Mouse (Mus musculus) neural tube, embryonic 14.5 days (tissue): ENCODE measurements at regions not wholly inside any gene's neighbourhood (a gene's known extent, or its start where the extent isn't known, plus 50 kb on each side); places are given as distances from the start of the nearest gene placed in this dataset.

ENCODE experiments used
- ATAC-seq: fragments of 200-750 bp; cut with Nextera tagmentation; 2 replicates; pipeline ENCODE4 v1.8.0; 2017; ENCODE audit warnings: low read depth, mild to moderate bottlenecking, moderate TSS enrichment, moderate library complexity
- H3K27ac ChIP-seq: fragments of 300-500 bp; sonication (generic); 2 replicates; pipeline ENCODE4 v1.5.1; 2014; ENCODE audit warnings: low read depth, mild to moderate bottlenecking, control low read depth, low read length, moderate library complexity, mixed read lengths
- H3K27me3 ChIP-seq: fragments of 300-500 bp; sonication (generic); 2 replicates; pipeline ENCODE4 v1.6.1; 2014; ENCODE audit warnings: low read length; ENCODE audit not compliant: control insufficient read depth, insufficient read depth
- H3K36me3 ChIP-seq: fragments of 300-500 bp; sonication (generic); 2 replicates; pipeline ENCODE4 v1.6.1; 2014; ENCODE audit warnings: low read length, mixed read lengths; ENCODE audit not compliant: control insufficient read depth, insufficient read depth
- H3K4me1 ChIP-seq: fragments of 300-500 bp; sonication (generic); 2 replicates; pipeline ENCODE4 v1.6.1; 2014; ENCODE audit warnings: low read length; ENCODE audit not compliant: control insufficient read depth, insufficient read depth
- H3K4me2 ChIP-seq: fragments of 300-500 bp; sonication (generic); 2 replicates; pipeline ENCODE4 v1.6.1; 2014; ENCODE audit warnings: mild to moderate bottlenecking, low read depth, low read length, control low read depth
- H3K4me3 ChIP-seq: fragments of 300-500 bp; sonication (generic); 2 replicates; pipeline ENCODE4 v1.5.1; 2014; ENCODE audit warnings: low read depth, low read length, control low read depth, mixed read lengths
- H3K9ac ChIP-seq: fragments of 300-500 bp; sonication (generic); replicated peaks from 2 replicates; pipeline ENCODE4 v1.6.1; 2014; ENCODE audit warnings: low read depth, mild to moderate bottlenecking, control low read depth, low read length, mixed read lengths
- H3K9me3 ChIP-seq: fragments of 300-500 bp; sonication (generic); 2 replicates; pipeline ENCODE4 v1.6.1; 2016; ENCODE audit warnings: low read length; ENCODE audit not compliant: control insufficient read depth
- WGBS: fragments of 180-500 bp; shearing (Covaris S2); extraction: QIAGEN DNeasy Blood & Tissue Kit; methylation state at CpG from one replicate; pipeline ENCODE4 v1.1.7; 2014; 5-methylcytosine and 5-hydroxymethylcytosine counted together

DNA sequence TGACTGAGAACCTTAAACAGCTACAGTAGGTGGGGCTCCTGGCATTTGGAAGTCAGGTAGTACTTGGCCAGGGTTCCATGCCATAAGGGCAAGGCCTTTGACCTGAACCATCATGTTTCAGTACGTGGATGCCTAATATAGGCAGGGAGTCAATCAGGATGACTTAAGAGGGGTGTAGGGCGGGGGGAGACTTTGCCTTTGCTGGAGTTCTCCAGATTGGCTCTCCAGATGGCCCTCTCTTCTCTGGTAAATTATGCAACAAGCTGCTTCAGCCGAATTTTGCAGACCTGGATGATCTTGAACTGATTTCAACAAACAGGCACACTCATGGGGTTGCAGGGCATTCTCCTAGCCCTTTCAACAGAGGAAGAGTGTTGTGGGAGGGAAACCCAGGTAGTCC lies 633.7 kb downstream of the Inhba start:
- H3K9ac ChIP-seq: no peak overlapping the region
- WGBS: 61% methylated on average over 3 of the region's 3 CpGs
- no peak overlapping the region for H3K4me3 ChIP-seq
- H3K27ac ChIP-seq: no peak overlapping the region
- no peak overlapping the region for H3K4me2 ChIP-seq
- H3K36me3 ChIP-seq: no peaks in the 10 kb centered on the region
- H3K4me1 ChIP-seq: no peaks in the 10 kb centered on the region
- H3K27me3 ChIP-seq: no peaks in the 10 kb centered on the region
- no peaks in the 10 kb centered on the region for H3K9me3 ChIP-seq
- no peak for ATAC-seq

- no peak overlapping the region for H3K4me2 ChIP-seq
- no peaks in the 10 kb centered on the region for H3K4me1 ChIP-seq
- no peak for ATAC-seq
- H3K36me3 ChIP-seq: no peaks in the 10 kb centered on the region
- H3K9me3 ChIP-seq: no peaks in the 10 kb centered on the region
- no peak overlapping the region for H3K4me3 ChIP-seq
- no peaks in the 10 kb centered on the region for H3K27me3 ChIP-seq
- no peak overlapping the region for H3K9ac ChIP-seq
- no peak overlapping the region for H3K27ac ChIP-seq
Observed at GRCm38 (mm10) chr13:16646056-16646455, 634.4 kb downstream of the Inhba start.

GRCm38 (mm10) chr13:16646649-16647048 lies 635.0 kb downstream of the Inhba start:
- H3K4me3 ChIP-seq: no peak overlapping the region
- no peak overlapping the region for H3K9ac ChIP-seq
- no peak overlapping the region for H3K4me2 ChIP-seq
- no peaks in the 10 kb centered on the region for H3K27me3 ChIP-seq
- no peaks in the 10 kb centered on the region for H3K9me3 ChIP-seq
- no peak overlapping the region for H3K27ac ChIP-seq
- no peaks in the 10 kb centered on the region for H3K4me1 ChIP-seq
- ATAC-seq: no peak
- H3K36me3 ChIP-seq: no peaks in the 10 kb centered on the region

GRCm38 (mm10) chr13:16656110-16656509 lies 644.5 kb downstream of the Inhba start:
- no peak for ATAC-seq
- no peak overlapping the region for H3K4me2 ChIP-seq
- H3K4me3 ChIP-seq: no peak overlapping the region
- WGBS: 89% methylated on average over 4 of the region's 4 CpGs
- H3K4me1 ChIP-seq: no peaks in the 10 kb centered on the region
- H3K36me3 ChIP-seq: no peaks in the 10 kb centered on the region
- H3K27me3 ChIP-seq: no peaks in the 10 kb centered on the region
- no peak overlapping the region for H3K9ac ChIP-seq
- H3K27ac ChIP-seq: no peak overlapping the region
- H3K9me3 ChIP-seq: no peaks in the 10 kb centered on the region

DNA sequence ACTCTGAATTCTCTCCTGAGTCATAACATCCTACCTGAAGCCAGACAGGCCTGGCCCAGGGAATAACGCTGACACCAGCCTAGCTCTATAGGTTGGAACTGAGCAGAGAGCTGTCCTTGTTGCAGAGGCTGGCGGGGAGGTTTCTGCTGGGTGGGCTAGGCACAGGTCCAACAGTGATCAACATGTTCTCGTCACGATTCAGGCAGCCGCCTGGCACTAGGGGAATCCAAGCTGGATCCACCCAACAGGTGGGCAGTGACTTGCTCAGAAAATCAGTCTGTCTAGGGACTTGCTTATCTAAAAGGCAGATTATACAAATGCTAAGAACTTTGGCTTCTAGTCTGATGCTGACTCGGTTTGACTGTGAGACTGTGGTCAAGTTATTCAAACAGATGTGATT lies 648.2 kb downstream of the Inhba start:
- Histone ChIP-seq H3K27me3 (no peaks in the 10 kb centered on the region), H3K27ac (no peak overlapping the region), H3K9me3 (no peaks in the 10 kb centered on the region), H3K4me1 (no peaks in the 10 kb centered on the region), H3K36me3 (no peaks in the 10 kb centered on the region), H3K9ac (no peak overlapping the region), H3K4me3 (no peak overlapping the region), H3K4me2 (no peak overlapping the region)
- whole genome bisulfite sequencing: 83% methylated on average over 6 of the region's 6 CpGs
- ATAC-seq: no peak

DNA sequence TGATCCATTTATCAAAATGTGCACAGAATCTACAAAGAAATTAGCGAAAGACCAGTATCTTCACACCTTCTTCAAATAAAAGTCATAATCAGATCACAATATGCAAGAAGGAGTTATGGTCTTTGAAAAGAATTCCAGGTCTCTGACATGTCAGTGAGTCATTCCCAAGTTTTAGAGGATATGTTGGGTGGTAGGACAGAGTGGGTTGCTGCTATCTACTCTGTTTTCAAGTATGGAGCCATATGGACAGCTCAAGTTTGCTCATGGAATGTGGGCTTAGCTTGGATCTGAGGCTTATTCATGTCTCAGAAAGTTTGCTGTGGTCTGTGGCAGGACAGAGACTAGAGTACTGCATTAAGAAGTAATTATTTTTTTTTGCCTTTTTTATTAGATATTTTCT lies 657.0 kb downstream of the Inhba start:
- Histone ChIP-seq H3K9me3 (no peaks in the 10 kb centered on the region), H3K4me1 (no peaks in the 10 kb centered on the region), H3K9ac (no peak overlapping the region), H3K36me3 (no peaks in the 10 kb centered on the region), H3K27ac (no peak overlapping the region), H3K4me2 (no peak overlapping the region), H3K27me3 (no peaks in the 10 kb centered on the region), H3K4me3 (no peak overlapping the region)
- 91% methylated on average over 1 of the region's 1 CpGs for WGBS
- ATAC-seq: no peak

DNA sequence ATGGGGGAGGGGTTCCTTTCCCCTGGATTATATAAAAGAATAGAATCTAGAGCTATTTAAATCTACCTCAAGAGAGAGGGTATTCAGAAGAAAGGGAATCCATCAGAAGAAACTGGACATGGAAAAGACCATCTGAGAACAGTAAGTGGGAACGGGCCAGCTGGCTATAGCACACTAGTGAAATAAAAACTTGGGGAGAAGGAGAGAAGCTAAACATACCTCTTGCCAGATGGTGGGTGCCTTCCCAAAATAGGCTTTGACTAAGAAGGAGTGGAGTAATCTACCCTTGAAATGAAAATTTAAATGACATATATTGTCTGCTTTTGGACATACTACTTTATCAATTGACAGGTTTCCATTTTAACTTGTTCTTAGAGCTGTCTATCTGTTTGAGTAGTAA lies 657.6 kb downstream of the Inhba start:
- Histone ChIP-seq H3K9me3 (no peaks in the 10 kb centered on the region), H3K4me2 (no peak overlapping the region), H3K4me3 (no peak overlapping the region), H3K36me3 (no peaks in the 10 kb centered on the region), H3K27ac (no peak overlapping the region), H3K27me3 (no peaks in the 10 kb centered on the region), H3K4me1 (no peaks in the 10 kb centered on the region), H3K9ac (no peak overlapping the region)
- WGBS: 91% methylated on average over 1 of the region's 1 CpGs
- ATAC-seq: no peak

DNA sequence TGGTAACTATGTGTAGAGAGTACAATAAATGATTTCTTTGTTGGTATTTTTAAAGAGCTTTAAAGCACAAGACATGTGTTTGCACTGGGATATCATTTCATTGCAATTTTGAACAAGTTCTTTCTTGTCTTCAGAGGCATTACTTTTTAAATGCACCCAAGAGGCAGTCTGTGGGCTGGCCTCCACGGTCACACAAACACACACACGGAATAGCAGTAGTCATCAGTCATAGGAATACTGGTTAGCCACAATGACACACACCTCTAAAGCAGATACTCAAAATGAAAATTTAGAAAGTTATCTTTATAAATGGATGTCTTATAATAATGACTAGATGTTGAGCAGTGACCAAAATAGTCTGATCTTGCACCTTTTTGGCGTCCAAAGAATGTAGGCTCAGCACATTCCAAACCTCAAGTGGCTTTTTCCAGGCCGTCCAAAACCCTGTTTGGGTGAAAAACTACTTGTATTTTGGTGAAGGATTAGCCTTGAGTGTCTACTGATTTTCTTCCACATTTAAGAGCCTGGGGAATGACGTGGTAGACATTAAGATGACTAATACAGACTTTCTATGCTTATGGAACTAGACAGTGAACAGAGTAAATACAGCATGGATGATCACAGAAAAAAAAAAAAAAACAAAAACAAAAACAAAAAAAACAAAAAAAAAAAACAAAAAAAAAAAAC lies 658.5 kb downstream of the Inhba start:
- WGBS: 76% methylated on average over 5 of the region's 5 CpGs
- ATAC-seq: no peak
- Histone ChIP-seq H3K9ac (no peak overlapping the region), H3K36me3 (no peaks in the 10 kb centered on the region), H3K4me3 (no peak overlapping the region), H3K9me3 (no peaks in the 10 kb centered on the region), H3K4me1 (no peaks in the 10 kb centered on the region), H3K27me3 (no peaks in the 10 kb centered on the region), H3K27ac (no peak overlapping the region), H3K4me2 (no peak overlapping the region)

DNA sequence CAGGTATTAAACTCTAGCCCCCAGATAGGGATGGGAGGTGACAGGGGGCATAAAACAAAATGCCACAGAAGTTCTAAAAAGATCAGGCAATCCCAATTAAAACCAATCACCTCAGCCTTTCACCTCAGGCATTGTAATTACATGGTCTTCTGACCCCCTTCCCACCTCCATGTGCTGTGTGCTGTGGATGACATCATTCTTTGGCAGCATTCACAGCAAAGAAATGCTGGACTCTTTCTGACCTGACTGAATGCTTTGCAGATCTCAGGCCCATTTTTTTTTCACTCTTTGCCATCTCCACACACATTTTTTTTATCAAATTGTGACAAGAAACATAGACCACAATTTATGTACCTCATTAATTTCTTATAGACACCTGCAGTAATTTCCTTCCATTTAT lies 659.1 kb downstream of the Inhba start:
- Histone ChIP-seq H3K36me3 (no peaks in the 10 kb centered on the region), H3K27ac (no peak overlapping the region)

GRCm38 (mm10) chr13:16676873-16677272 lies 665.2 kb downstream of the Inhba start:
- Histone ChIP-seq H3K27ac (no peak overlapping the region), H3K27me3 (no peaks in the 10 kb centered on the region), H3K4me3 (no peak overlapping the region), H3K36me3 (no peaks in the 10 kb centered on the region), H3K9ac (no peak overlapping the region), H3K4me2 (no peak overlapping the region), H3K9me3 (no peaks in the 10 kb centered on the region), H3K4me1 (no peaks in the 10 kb centered on the region)
- 89% methylated on average over 1 of the region's 1 CpGs for WGBS
- ATAC-seq: no peak

More for the DNA sequence above, 659.1 kb downstream of the Inhba start:
- Histone ChIP-seq H3K4me2 (no peak overlapping the region), H3K4me3 (no peak overlapping the region), H3K9ac (no peak overlapping the region), H3K4me1 (no peaks in the 10 kb centered on the region), H3K9me3 (no peaks in the 10 kb centered on the region), H3K27me3 (no peaks in the 10 kb centered on the region)
- ATAC-seq: no peak
